Mouse (Mus musculus): ENCODE results near the gene Lag3.

GRCm38 (mm10) chr6:124925941-124926340, 14.4 kb upstream of the Lag3 start:
- TF ChIP-seq CTCF (IDR thresholded peaks at IDR 0.05; ENCODE audit: low read depth) (no peak), EP300 (IDR thresholded peaks at IDR 0.05; ENCODE audit: low read depth) (no peak)
